Mouse (Mus musculus) liver, postnatal 0 days (tissue): ENCODE results near the gene Adcy7. TPM values are rescaled to one million over a fixed set of nuclear protein-coding genes. Genes with fewer than 3 reads are reported as not detected.

Experiments
- ATAC-seq: fragments of 200-750 bp; cut with Nextera tagmentation; 2 replicates; pipeline ENCODE4 v1.8.0; 2017; ENCODE audit warnings: mild to moderate bottlenecking, moderate library complexity
- DNase-seq: peaks from one replicate; pipeline ENCODE4 v3.0.0-alpha.2; 2016
- H3K27ac ChIP-seq: fragments of 300-500 bp; sonication (generic); 2 replicates; pipeline ENCODE4 v1.5.1; 2014; ENCODE audit warnings: antibody characterized with exemption, moderate library complexity, mild to moderate bottlenecking, low read depth
- H3K27me3 ChIP-seq: fragments of 300-500 bp; sonication (generic); 2 replicates; pipeline ENCODE4 v1.6.1; 2014; ENCODE audit warnings: low read length, control low read depth, mixed read lengths; ENCODE audit not compliant: insufficient read depth
- H3K36me3 ChIP-seq: fragments of 300-500 bp; sonication (generic); replicated peaks from 2 replicates; pipeline ENCODE4 v1.6.1; 2014; ENCODE audit warnings: mild to moderate bottlenecking, control low read depth, low read length, moderate library complexity, mixed read lengths; ENCODE audit not compliant: insufficient read depth
- H3K4me1 ChIP-seq: fragments of 300-500 bp; sonication (generic); 2 replicates; pipeline ENCODE4 v1.6.1; 2014; ENCODE audit warnings: antibody characterized with exemption, mild to moderate bottlenecking, control low read depth; ENCODE audit not compliant: insufficient read depth
- H3K4me2 ChIP-seq: fragments of 300-500 bp; sonication (generic); 2 replicates; pipeline ENCODE4 v1.6.1; 2014; ENCODE audit warnings: low read depth, mild to moderate bottlenecking, low read length, moderate library complexity, mixed read lengths
- H3K4me3 ChIP-seq: fragments of 300-500 bp; sonication (generic); 2 replicates; pipeline ENCODE4 v1.5.1; 2014; ENCODE audit warnings: low read depth, low read length
- H3K9ac ChIP-seq: fragments of 300-500 bp; sonication (generic); replicated peaks from 2 replicates; pipeline ENCODE4 v1.6.1; 2014; ENCODE audit warnings: mild to moderate bottlenecking, moderate library complexity
- H3K9me3 ChIP-seq: fragments of 300-500 bp; sonication (generic); 2 replicates; pipeline ENCODE4 v1.6.1; 2016; ENCODE audit warnings: mild to moderate bottlenecking, control low read depth, low read length, mixed read lengths
- CTCF ChIP-seq: sonication (generic); IDR thresholded peaks from 2 replicates; pipeline ENCODE4 v1.5.1; 2016; ENCODE audit warnings: antibody characterized with exemption, low read depth
- EP300 ChIP-seq: IDR thresholded peaks from 2 replicates; pipeline ENCODE4 v1.6.1; 2016; ENCODE audit warnings: antibody characterized with exemption, low read depth, mild to moderate bottlenecking
- WGBS: fragments of 180-500 bp; shearing (Covaris S2); extraction: QIAGEN DNeasy Blood & Tissue Kit; methylation state at CpG from one replicate; pipeline ENCODE4 v1.1.7; 2014; ENCODE audit not compliant: insufficient replicate concordance; 5-methylcytosine and 5-hydroxymethylcytosine counted together
- polyA plus RNA-seq: library from polyadenylated mRNA; unstranded; fragments of >200 nt; fragmentation: Nextera tagmentation; extraction: Ambion mirVana; gene quantifications from 2 replicates; pipeline ENCODE4 v1.2.1, GENCODE M21; 2015

Adcy7 gene
- 8.1 and 8.4 TPM in 2 replicates for polyA plus RNA-seq

DNA sequence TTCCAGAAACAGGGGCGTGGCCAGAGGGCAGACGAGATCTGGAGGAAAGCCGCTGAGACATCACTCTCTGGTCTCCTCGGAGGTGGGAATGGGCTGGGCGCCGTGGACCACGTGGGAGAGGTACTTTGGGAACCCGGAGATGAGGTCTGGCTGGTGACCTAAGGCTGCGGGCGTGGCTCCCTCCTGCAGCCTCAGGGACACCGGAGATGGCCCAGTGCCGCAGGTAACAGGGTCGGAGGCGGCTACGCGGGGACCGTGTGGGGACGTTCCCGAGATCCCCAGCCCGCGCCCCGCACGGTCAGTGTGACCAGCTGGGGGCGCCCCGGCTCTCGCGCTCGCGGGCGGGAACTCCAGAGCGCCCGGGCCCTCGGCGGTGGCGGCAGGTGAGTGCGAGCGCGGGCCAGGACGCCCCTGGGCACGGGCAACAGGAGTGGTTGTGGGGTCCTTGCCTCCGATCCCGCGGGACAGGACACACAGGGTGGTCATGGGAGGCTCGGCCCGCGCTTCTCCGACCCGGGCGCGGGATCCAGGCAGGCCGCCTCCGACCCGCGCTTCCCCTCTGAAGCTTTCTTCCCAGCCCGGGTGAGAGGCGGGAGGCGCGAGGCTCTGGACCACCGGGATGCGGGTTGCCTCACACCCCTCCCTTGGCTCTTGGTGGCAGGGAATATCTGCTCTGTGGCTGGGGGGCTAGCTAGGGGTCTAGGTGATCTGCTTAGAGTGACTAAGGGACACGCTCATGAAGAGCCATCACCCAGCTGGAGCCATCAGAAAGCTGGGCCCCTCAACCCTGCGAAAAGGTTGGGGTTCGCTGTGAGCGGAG is at the start of gene Adcy7:
Gene Adcy7, plus strand, starts transcription at position 173 of the 820 bp plus-strand sequence.
- ATAC-seq (peak; percentile 79), DNase-seq (peak; percentile 74)
- WGBS = 4% methylated on average over 64 of the region's 64 CpGs
- peak within 1 kb of the TSS; percentile 55 for H3K4me3 ChIP-seq
- no peaks in the 10 kb centered on the region for H3K9me3 ChIP-seq
- no peaks in the 10 kb centered on the region for H3K36me3 ChIP-seq
- no peak within 1 kb of the TSS for H3K27ac ChIP-seq
- peak within 1 kb of the TSS; percentile 94 for H3K4me2 ChIP-seq
- peaks cover 17% of the 10 kb centered on the region for H3K4me1 ChIP-seq
- peak; percentile 70 for TF ChIP-seq CTCF
- TF ChIP-seq EP300 = no peak
- H3K27me3 ChIP-seq = peaks cover 13% of the 10 kb centered on the region
- peak within 1 kb of the TSS; percentile 68 for H3K9ac ChIP-seq

DNA sequence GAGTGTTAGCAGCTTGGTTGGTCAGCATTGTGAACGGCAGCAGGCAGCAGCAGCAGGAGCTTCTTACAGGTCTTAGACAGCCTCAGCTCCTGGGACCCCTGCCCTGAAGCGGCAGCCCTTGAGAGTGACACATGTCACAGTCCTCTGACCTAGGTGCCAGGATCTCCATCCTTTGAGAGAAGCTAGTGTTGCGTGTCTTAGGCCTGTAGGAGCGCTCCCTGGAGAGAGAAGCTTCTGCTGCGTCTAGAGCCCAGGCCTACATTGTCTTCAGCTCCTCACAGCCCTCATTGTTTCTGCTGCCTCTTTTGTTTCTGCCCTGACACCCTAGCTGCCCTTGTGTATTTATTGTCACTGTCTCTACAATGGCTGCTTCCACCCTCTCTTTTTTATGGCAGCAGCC is 46.8 kb upstream of the Adcy7 start:
- peaks cover 22% of the 10 kb centered on the region for H3K4me1 ChIP-seq
- H3K27me3 ChIP-seq = no peaks in the 10 kb centered on the region
- no peak overlapping the region for H3K9ac ChIP-seq
- WGBS = 87% methylated on average over 5 of the region's 5 CpGs
- DNase-seq = no peak
- TF ChIP-seq EP300 (no peak), CTCF (no peak)
- no peaks in the 10 kb centered on the region for H3K9me3 ChIP-seq
- H3K4me2 ChIP-seq = no peak overlapping the region
- no peak overlapping the region for H3K27ac ChIP-seq
- H3K36me3 ChIP-seq = no peaks in the 10 kb centered on the region; the same call in 1 of the 2 replicates
- no peak for ATAC-seq
- H3K4me3 ChIP-seq = no peak overlapping the region

DNA sequence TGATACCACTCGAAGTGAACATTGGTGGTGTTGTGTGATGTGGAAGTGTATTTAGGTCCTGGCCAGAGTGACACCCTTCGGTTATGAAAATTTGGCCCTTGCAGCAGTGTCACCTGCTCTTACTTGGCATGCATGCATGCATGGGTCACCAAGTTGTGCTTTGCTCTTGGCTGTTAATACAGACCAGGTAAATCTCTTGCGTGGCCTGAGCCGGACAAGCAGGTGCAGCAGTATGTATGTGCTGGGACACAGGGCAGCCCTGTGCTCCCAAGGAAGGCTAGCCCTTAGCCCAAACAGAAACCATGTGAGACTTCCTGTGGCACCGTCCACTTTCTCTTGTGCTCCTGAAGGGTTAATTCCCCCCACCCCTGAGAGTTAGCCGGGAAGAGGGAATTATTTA is 44.4 kb upstream of the Adcy7 start:
- no peaks in the 10 kb centered on the region for H3K9me3 ChIP-seq
- no peak for DNase-seq
- no peak overlapping the region for H3K27ac ChIP-seq
- no peak overlapping the region for H3K9ac ChIP-seq
- H3K36me3 ChIP-seq = no peaks in the 10 kb centered on the region; the same call in 1 of the 2 replicates
- ATAC-seq = no peak
- H3K4me1 ChIP-seq = peaks cover 14% of the 10 kb centered on the region
- H3K4me2 ChIP-seq = peak overlapping the region; percentile 0; the same call in 1 of the 2 replicates
- TF ChIP-seq CTCF = no peak
- TF ChIP-seq EP300 = no peak
- H3K4me3 ChIP-seq = no peak overlapping the region
- 67% methylated on average over 6 of the region's 6 CpGs for WGBS
- H3K27me3 ChIP-seq = no peaks in the 10 kb centered on the region

DNA sequence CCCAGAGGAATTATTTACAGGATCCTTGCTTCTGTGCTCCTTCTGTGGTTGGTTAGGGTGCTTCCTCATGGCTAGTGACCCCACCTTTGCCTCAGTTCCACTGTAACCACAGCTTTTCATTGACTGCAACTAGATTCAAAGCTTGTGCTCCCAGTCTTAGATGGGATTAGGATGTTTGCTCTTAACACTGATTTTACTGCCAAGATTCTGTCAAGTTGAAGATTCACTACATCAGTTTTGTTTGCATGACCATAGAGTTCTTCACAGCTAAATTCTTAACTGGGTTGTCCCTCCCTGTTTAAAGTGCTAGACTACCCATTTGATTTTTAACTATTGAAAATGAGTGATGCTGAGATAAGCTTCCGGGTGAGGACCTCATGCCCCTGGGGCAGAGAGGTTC is 43.9 kb upstream of the Adcy7 start:
- Histone ChIP-seq H3K36me3 (no peaks in the 10 kb centered on the region; the same call in 1 of the 2 replicates), H3K4me1 (peaks cover 14% of the 10 kb centered on the region), H3K9ac (no peak overlapping the region), H3K9me3 (no peaks in the 10 kb centered on the region), H3K27me3 (no peaks in the 10 kb centered on the region), H3K4me2 (peak overlapping the region; percentile 0; the same call in 1 of the 2 replicates), H3K4me3 (no peak overlapping the region), H3K27ac (peak overlapping the region; percentile 16; the same call in 1 of the 2 replicates)
- ATAC-seq (no peak), DNase-seq (no peak)
- 32% methylated on average over 1 of the region's 1 CpGs for WGBS
- no peak for TF ChIP-seq CTCF

DNA sequence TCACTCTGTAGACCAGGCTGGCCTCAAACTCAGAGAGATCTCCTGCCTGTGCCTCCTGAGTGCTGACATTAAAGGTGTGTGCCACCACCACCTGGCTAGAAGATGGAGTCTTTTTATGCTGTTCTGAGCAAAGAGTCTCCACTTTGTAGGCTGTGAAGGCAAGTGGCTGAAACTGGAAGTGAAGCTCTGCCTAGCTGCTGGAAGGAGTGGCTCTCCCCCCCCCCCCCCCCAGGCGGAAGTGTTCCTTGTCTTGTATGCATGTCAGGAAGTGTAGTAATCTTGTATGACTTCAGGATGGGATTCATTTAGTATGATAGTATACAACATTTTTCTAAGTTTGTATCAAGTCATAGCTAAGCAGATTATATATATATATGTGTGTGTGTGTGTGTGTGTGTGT is 43.4 kb upstream of the Adcy7 start:
- peak; percentile 24 for DNase-seq
- TF ChIP-seq EP300 = no peak
- TF ChIP-seq CTCF = no peak
- Histone ChIP-seq H3K27ac (peak overlapping the region; percentile 16; the same call in 1 of the 2 replicates), H3K36me3 (no peaks in the 10 kb centered on the region; the same call in 1 of the 2 replicates), H3K4me2 (no peak overlapping the region), H3K9ac (no peak overlapping the region), H3K4me1 (peaks cover 14% of the 10 kb centered on the region), H3K4me3 (no peak overlapping the region), H3K27me3 (no peaks in the 10 kb centered on the region), H3K9me3 (no peaks in the 10 kb centered on the region)
- ATAC-seq = no peak
- WGBS = no CpG with 5 or more reads among the region's 1 CpGs

DNA sequence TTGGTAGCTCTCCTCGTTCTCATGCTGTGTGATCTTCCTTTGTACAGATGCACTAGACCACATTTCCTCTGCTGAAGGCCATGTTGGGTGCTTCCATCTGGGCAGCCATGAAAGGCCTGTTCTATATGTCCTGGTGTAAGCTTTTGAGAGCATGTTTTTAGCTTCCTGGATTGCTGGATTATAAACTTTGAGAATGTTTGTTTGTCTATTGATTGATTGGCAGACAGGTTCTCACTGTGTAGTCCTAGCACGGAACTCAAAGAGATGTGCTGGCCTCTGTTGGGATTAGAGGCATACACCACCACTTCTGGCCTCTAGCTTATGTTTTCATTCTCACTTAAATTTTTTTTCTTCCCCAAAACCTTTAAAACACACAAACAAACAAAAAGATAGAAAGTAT is 35.5 kb upstream of the Adcy7 start:
- WGBS = 60% methylated on average over 2 of the region's 2 CpGs
- no peak for TF ChIP-seq EP300
- TF ChIP-seq CTCF = no peak
- Histone ChIP-seq H3K9me3 (no peaks in the 10 kb centered on the region), H3K4me1 (peaks cover 9% of the 10 kb centered on the region; the same call in 1 of the 2 replicates), H3K9ac (no peak overlapping the region), H3K4me3 (no peak overlapping the region), H3K4me2 (no peak overlapping the region), H3K27ac (0 out of 2 replicates have a peak overlapping the region, but pooled peaks have one; percentile 11), H3K27me3 (no peaks in the 10 kb centered on the region), H3K36me3 (no peaks in the 10 kb centered on the region)
- ATAC-seq (no peak), DNase-seq (no peak)
